Mouse (Mus musculus) midbrain, embryonic 12.5 days (tissue): ENCODE measurements around the gene Exosc2. TPM values are rescaled to one million over a fixed set of nuclear protein-coding genes. Genes with fewer than 3 reads are reported as not detected.

Experiments
- ATAC-seq: fragments of 200-750 bp; cut with Nextera tagmentation; 2 replicates; pipeline ENCODE4 v1.8.0; 2017; ENCODE audit warnings: low read depth, moderate TSS enrichment, moderate library complexity; ENCODE audit not compliant: low FRiP score
- H3K27ac ChIP-seq: fragments of 300-500 bp; sonication (generic); replicated peaks from 2 replicates; pipeline ENCODE4 v1.5.1; 2016; ENCODE audit warnings: mild to moderate bottlenecking
- H3K27me3 ChIP-seq: fragments of 300-500 bp; sonication (generic); 2 replicates; pipeline ENCODE4 v1.6.1; 2016; ENCODE audit warnings: mild to moderate bottlenecking
- H3K36me3 ChIP-seq: fragments of 300-500 bp; sonication (generic); 2 replicates; pipeline ENCODE4 v1.6.1; 2016
- H3K4me1 ChIP-seq: fragments of 300-500 bp; sonication (generic); 2 replicates; pipeline ENCODE4 v1.6.1; 2016
- H3K4me2 ChIP-seq: fragments of 300-500 bp; sonication (generic); replicated peaks from 2 replicates; pipeline ENCODE4 v1.6.1; 2016; ENCODE audit warnings: mild to moderate bottlenecking, moderate library complexity
- H3K4me3 ChIP-seq: fragments of 300-500 bp; sonication (generic); 2 replicates; pipeline ENCODE4 v1.5.1; 2016; ENCODE audit warnings: mild to moderate bottlenecking
- H3K9ac ChIP-seq: fragments of 300-500 bp; sonication (generic); replicated peaks from 2 replicates; pipeline ENCODE4 v1.6.1; 2016; ENCODE audit warnings: mild to moderate bottlenecking, moderate library complexity
- H3K9me3 ChIP-seq: fragments of 300-500 bp; sonication (generic); 2 replicates; pipeline ENCODE4 v1.6.1; 2016; ENCODE audit warnings: mild to moderate bottlenecking
- WGBS: fragments of 180-500 bp; shearing (Covaris S2); methylation state at CpG from one replicate; pipeline ENCODE4 v1.1.7; 2016; 5-methylcytosine and 5-hydroxymethylcytosine counted together
- polyA plus RNA-seq: library from polyadenylated mRNA; unstranded; fragments of >200 nt; fragmentation: Nextera tagmentation; extraction: Ambion mirVana; gene quantifications from 2 replicates; pipeline ENCODE4 v1.2.1, GENCODE M21; 2016

Gene Exosc2
- polyA plus RNA-seq, 1 experiment from 2014 or later = 63.9 TPM

DNA sequence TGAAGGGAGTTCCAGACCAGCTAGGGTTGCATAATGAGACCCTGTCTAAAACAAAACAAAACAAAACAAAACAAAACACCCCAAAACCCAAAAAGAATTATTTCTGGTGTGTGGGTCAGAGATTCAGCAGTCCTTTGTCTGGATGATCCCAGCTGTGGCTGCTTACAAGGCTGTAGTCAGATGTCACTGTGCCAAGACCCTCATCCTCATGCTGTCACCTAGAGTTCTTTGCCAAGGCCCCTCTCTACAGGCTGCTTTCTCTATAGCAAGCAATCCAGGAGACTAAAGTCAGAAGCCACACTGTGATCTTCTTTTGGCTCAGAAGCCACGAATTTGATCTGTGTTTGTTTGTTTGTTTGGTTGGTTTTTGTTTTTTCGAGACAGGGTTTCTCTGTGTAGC is 42.2 kb downstream of the Exosc2 start:
- Histone ChIP-seq H3K4me3 (no peak overlapping the region), H3K4me1 (no peaks in the 10 kb centered on the region), H3K27me3 (no peaks in the 10 kb centered on the region), H3K9ac (no peak overlapping the region), H3K9me3 (no peaks in the 10 kb centered on the region), H3K27ac (no peak overlapping the region), H3K36me3 (no peaks in the 10 kb centered on the region), H3K4me2 (no peak overlapping the region)
- no peak for ATAC-seq
- 88% methylated on average over 2 of the region's 2 CpGs for WGBS

DNA sequence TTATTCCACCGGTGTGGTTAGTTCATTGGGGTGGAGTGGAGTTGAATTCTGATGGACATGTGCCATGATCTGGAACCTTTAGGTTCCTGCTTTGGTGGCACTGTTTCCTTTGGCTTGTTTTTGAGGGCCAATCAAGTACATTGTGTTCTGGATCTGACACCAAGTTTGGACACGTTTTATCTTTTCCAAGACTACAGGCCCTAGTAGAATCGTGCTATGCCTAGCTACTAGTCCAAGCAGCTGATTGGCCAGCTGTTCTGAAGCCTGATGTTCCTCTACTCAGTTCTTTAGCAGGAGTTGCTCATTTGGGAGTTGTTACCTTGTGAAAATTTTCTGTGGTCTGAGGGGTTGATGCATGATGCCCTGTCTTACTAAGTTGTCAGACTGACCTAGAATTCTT is 43.3 kb downstream of the Exosc2 start:
- Histone ChIP-seq H3K4me1 (no peaks in the 10 kb centered on the region), H3K27ac (no peak overlapping the region), H3K36me3 (no peaks in the 10 kb centered on the region), H3K9ac (no peak overlapping the region), H3K4me2 (no peak overlapping the region), H3K9me3 (no peaks in the 10 kb centered on the region), H3K4me3 (no peak overlapping the region), H3K27me3 (no peaks in the 10 kb centered on the region)
- WGBS = 92% methylated on average over 3 of the region's 3 CpGs
- ATAC-seq = no peak

DNA sequence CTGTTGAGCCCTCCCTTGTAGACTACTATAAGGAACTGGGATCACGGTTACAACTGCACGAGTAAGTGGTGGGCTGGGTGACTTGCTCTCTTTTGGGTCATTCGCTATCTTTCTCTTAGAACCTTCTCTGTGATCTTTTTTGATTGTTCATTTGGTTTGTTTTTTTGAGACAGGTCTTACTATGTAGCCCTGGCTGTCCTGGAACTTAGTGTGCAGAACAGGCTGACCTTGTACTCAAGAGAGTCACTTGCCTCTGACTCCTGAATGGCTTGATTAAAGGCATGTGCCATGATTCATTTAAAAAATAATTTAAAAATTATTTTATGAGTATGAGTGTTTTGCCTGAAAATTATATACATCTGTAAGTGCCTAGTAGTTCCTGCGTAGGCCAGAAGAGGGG is 44.3 kb downstream of the Exosc2 start:
- ATAC-seq = no peak
- no peaks in the 10 kb centered on the region for H3K27me3 ChIP-seq
- no peak overlapping the region for H3K9ac ChIP-seq
- H3K4me3 ChIP-seq = no peak overlapping the region
- H3K9me3 ChIP-seq = no peaks in the 10 kb centered on the region
- H3K36me3 ChIP-seq = no peaks in the 10 kb centered on the region
- WGBS = 97% methylated on average over 4 of the region's 4 CpGs
- H3K27ac ChIP-seq = no peak overlapping the region
- H3K4me2 ChIP-seq = no peak overlapping the region
- no peaks in the 10 kb centered on the region for H3K4me1 ChIP-seq

DNA sequence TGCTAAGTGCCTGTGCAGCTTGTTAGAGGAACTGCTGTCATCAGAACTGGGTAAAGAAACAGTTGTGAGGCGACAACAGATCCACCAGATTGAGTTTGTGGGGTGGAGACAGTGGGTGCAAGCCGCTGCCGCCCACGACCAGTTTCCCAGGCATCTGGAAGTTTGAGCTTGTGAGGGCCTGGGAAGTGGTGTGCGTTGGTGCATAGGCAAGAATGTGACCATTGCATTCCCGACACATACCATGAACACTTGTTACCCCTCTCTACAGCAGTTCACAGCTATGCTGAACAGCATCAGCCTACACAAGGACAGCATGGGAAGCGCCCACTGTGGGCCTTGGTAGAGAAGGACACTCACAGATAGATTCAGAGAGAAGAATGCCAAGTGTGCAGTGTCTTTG is 45.5 kb downstream of the Exosc2 start:
- no peak for ATAC-seq
- Histone ChIP-seq H3K36me3 (no peaks in the 10 kb centered on the region), H3K27me3 (no peaks in the 10 kb centered on the region), H3K4me3 (no peak overlapping the region), H3K27ac (no peak overlapping the region), H3K9ac (no peak overlapping the region), H3K4me2 (no peak overlapping the region), H3K4me1 (0 out of 2 replicates have a peak, but pooled peaks cover under 1% of the 10 kb centered on the region), H3K9me3 (no peaks in the 10 kb centered on the region)
- WGBS = 89% methylated on average over 7 of the region's 7 CpGs

DNA sequence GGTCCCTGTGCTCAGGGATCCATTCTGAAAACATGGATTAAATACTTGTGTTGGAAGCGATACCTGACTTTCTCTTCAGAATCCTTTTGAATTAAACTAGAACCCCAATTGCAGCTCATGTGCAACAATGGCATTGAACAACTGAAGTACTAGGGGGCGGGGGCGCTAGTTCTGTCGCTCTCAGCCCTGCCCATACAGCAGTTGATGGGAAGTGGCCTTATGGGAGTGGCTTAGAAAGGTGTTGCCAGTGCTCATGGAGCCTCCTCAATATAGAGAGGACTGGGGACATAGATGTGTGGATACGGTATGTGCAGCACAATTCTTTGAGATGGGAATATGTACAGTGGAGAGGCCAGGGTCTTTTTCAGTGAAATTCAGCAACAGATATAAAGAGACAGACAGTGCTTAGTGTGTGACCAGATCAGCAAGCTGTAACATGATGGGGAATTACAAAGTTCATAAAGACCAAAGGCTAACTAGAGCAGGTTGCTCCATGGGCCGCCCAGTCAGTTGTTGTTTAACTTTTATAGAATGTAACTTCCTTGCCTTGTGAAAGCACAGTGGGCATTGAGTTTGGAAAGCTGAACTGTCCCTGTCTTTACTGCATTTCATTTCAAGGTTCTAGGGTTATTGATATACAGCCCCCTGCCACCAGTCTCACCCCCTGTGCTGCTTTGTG is 48.8 kb downstream of the Exosc2 start:
- Histone ChIP-seq H3K36me3 (no peaks in the 10 kb centered on the region), H3K9me3 (no peaks in the 10 kb centered on the region), H3K9ac (no peak overlapping the region), H3K27ac (no peak overlapping the region), H3K4me3 (no peak overlapping the region), H3K27me3 (no peaks in the 10 kb centered on the region), H3K4me2 (no peak overlapping the region), H3K4me1 (0 out of 2 replicates have a peak, but pooled peaks cover 7% of the 10 kb centered on the region)
- ATAC-seq = no peak
- 84% methylated on average over 6 of the region's 6 CpGs for WGBS

DNA sequence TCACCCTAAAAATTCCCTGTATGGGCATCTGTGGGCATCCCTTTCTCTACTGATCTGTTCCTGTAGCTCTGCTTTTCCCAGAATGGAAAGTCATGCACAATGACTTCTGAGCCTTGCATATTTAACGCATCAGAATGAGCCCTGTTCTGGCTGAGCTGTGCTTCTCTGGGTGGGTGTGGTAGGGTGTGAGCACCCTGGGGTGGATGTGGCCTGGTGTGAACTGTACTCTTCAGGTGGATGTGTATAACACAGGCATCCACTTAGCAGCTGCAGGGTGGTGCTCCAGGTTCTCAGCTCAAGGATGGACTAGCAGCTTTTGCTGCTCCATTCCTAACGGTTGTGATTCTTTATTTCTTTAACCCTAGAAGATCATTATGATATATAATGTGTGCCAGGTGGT is 49.4 kb downstream of the Exosc2 start:
- Histone ChIP-seq H3K36me3 (no peaks in the 10 kb centered on the region), H3K27ac (no peak overlapping the region), H3K4me3 (no peak overlapping the region), H3K4me2 (no peak overlapping the region), H3K4me1 (0 out of 2 replicates have a peak, but pooled peaks cover 7% of the 10 kb centered on the region), H3K9ac (no peak overlapping the region), H3K9me3 (no peaks in the 10 kb centered on the region), H3K27me3 (no peaks in the 10 kb centered on the region)
- no peak for ATAC-seq
- 76% methylated on average over 2 of the region's 2 CpGs for WGBS

DNA sequence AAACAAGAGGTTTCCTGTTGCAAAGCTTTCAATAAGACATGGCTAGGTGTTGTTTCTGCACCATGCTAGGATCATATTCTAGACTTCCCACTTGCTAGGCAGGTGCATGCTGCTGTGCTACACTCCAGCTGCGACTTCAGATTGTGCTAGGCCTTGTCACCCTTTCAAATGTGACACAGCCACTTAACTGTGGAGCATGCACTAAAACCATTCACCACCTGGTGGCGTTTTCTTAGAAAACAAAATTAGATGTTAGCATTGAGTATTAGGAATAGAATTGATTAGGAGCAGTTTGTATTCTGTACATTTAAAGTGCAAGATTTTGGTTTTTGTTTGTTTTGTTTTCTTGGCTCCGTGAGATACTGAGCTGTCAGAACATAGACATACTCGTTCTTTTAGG is 50.3 kb downstream of the Exosc2 start:
- H3K36me3 ChIP-seq = no peaks in the 10 kb centered on the region
- no peak for ATAC-seq
- WGBS = 68% methylated on average over 4 of the region's 4 CpGs

DNA sequence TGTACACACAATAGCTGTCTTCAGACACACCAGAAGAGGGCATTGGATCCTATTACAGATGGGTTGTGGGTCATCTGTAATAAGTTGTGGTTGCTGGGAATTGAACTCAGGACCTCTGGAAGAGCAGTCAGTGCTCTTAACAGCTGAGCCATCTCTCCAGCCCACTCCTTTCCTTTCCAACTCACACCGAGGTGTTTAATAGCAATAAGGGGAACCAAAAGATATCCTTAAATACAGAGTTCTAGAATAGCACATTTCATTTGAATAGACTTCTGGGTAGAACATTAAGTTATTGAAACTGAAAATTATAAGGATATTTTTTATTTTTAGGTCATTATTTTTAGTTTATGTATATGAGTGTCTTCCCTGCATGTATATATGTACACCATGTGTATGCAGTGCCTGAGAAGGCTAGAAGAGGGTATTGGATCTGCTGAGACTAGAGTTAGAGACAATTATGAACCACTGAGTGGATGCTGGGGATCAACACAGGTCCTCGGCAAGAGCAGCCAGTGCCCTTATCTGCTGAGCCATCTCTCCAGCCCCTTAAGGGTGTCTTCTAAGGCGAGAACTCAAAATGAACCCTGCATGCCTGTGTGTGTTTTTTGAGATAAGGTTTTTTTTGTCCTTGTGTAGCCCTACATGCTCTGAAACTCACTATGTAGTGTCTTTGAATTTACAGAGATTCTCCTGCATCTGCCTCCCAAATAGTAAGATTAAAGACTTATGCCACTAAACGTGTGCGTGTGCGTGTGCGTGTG is 54.4 kb downstream of the Exosc2 start:
- Histone ChIP-seq H3K9ac (no peak overlapping the region), H3K27ac (no peak overlapping the region), H3K4me2 (no peak overlapping the region), H3K36me3 (no peaks in the 10 kb centered on the region), H3K27me3 (no peaks in the 10 kb centered on the region), H3K9me3 (no peaks in the 10 kb centered on the region), H3K4me1 (0 out of 2 replicates have a peak, but pooled peaks cover 7% of the 10 kb centered on the region), H3K4me3 (no peak overlapping the region)
- 95% methylated on average over 7 of the region's 7 CpGs for WGBS
- no peak for ATAC-seq

More for the DNA sequence above, 50.3 kb downstream of the Exosc2 start:
- Histone ChIP-seq H3K4me2 (no peak overlapping the region), H3K9me3 (no peaks in the 10 kb centered on the region), H3K27ac (no peak overlapping the region), H3K9ac (no peak overlapping the region), H3K4me3 (no peak overlapping the region), H3K4me1 (0 out of 2 replicates have a peak, but pooled peaks cover 7% of the 10 kb centered on the region), H3K27me3 (no peaks in the 10 kb centered on the region)

DNA sequence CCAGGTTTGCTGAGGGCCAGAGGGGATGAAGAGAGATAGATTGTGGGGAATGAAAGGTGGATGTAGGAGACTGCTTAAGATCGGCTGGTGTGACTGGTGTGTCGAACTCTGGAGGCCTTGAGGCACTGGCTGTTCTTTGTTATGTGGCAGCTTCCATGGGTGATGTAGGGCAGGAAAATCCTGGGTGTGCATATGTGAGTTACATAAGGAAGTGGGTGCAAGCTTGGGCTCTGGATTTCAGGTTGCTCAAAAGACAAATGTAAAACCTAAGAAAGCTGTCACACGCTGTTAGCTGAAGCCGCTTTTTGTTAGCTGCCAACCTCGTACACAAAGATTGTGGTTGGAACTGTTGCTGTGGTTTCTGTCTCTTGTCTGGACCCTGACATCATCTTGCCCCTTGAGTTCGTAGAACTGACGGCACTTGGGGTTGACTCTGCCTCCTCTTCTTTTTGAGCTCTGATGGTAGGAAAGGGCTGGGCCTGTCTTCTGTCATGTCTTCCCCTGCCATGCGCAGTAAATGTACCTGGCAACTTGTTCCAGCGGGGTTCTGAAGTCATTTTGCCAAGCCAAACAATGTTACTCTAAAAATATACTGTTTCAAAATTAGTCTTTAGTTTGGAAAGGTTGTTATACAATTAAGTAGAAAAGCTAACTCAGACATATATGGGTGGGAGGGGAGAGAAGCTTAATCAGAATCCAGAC is 57.2 kb downstream of the Exosc2 start:
- no peak overlapping the region for H3K9ac ChIP-seq
- no peaks in the 10 kb centered on the region for H3K27me3 ChIP-seq
- H3K4me3 ChIP-seq = no peak overlapping the region
- no peak overlapping the region for H3K4me2 ChIP-seq
- H3K9me3 ChIP-seq = no peaks in the 10 kb centered on the region
- 88% methylated on average over 9 of the region's 9 CpGs for WGBS
- no peaks in the 10 kb centered on the region for H3K36me3 ChIP-seq
- ATAC-seq = no peak
- H3K4me1 ChIP-seq = 0 out of 2 replicates have a peak, but pooled peaks cover 2% of the 10 kb centered on the region
- H3K27ac ChIP-seq = no peak overlapping the region

DNA sequence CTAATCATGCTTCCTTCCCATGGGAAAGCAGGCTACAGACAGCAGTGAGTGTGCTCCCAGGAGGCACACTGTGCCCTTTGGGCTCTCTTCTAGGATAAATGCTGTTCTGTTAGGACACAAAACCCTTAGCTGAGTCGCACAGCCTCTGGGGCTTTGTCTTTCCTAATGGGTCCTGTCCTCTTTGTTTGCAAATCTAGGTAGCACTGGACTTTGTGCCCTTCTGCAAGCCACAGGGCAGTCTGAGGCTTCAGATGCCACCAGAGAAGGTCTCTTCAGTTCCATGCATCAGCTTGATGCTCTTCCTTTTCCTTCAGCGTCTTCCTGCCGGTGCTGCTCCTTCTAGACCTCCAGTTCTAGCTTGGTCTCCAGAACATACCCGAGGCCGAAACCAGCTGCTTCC is 60.1 kb downstream of the Exosc2 start:
- no peaks in the 10 kb centered on the region for H3K4me1 ChIP-seq

More for the DNA sequence above, 60.1 kb downstream of the Exosc2 start:
- no peaks in the 10 kb centered on the region for H3K36me3 ChIP-seq
- 89% methylated on average over 5 of the region's 5 CpGs for WGBS
- H3K27me3 ChIP-seq = no peaks in the 10 kb centered on the region
- no peak overlapping the region for H3K9ac ChIP-seq
- no peak overlapping the region for H3K4me3 ChIP-seq
- H3K4me2 ChIP-seq = no peak overlapping the region
- no peaks in the 10 kb centered on the region for H3K9me3 ChIP-seq
- no peak for ATAC-seq
- H3K27ac ChIP-seq = no peak overlapping the region
